Mouse (Mus musculus): Measurements from ENCODE around the gene Rbpj. TPM values are rescaled to one million over a fixed set of nuclear protein-coding genes. Genes with fewer than 3 reads are reported as not detected.

Gene Rbpj
- total and polyA plus RNA-seq, 2 experiments = 4.2 to 9.6 TPM

DNA sequence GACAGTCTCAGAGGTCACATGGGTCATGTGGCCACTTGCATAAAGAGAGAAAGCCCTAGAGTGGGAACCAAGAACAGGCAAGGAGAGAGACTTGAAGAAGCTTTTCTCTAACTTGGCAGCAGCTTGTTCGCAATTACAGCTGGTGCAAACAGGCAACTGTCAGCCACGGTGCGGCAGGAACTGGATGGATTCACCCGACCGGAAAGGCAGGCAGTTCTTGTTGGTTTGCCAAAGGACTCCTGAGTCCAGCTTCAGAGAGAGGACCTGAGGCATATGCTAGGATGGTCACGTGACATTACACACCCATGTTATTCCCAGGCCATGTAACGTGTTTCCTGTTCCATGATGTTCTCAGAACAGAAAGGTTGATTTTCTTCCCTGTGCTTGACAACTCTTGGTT lies 222.4 kb downstream of the Rbpj start:
- no peak for DNase-seq (ENCODE audit: extremely low read depth, low read depth, low spot score)
- Histone ChIP-seq H3K4me3 (ENCODE audit: insufficient read depth, low read depth, low read length) (no peak overlapping the region), H3K27ac (replicated peaks; ENCODE audit: insufficient read depth, low read depth, low read length) (no peak overlapping the region), H3K79me2 (ENCODE audit: control insufficient read depth, insufficient read depth, low read length) (no peaks in the 10 kb centered on the region), H3K27me3 (ENCODE audit: control insufficient read depth, insufficient read depth, low read length) (no peaks in the 10 kb centered on the region), H3K9ac (ENCODE audit: low read depth, low read length) (no peak overlapping the region), H3K36me3 (ENCODE audit: control insufficient read depth, insufficient read depth, low read length) (no peaks in the 10 kb centered on the region), H3K4me1 (ENCODE audit: control insufficient read depth, insufficient read depth, low read length) (no peaks in the 10 kb centered on the region)
- TF ChIP-seq CTCF (IDR thresholded peaks at IDR 0.05; ENCODE audit: low read depth, low read length) (no peak), POLR2A (IDR thresholded peaks at IDR 0.05; ENCODE audit: extremely low read depth, insufficient read depth, low read length) (no peak)
- WGBS = 86% methylated on average over 7 of the region's 7 CpGs

DNA sequence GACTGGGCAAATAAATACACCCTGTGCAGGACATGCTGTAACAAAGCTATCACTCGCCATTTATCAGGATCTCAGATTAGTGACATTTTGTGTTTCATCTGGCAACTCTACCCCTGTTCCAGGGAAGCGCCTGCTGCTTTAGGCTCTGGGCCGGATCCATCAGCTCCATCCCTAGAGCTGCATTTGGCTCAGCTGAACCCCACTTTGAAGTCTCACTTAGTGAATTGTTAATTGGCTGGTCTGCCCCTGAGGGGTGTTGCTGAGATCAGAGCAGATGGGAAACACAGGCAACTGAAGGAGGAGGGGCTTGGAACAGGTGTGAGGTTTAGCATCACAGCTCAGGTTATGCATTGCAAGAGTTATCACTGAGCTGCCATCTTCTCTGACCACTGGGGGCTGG lies 225.6 kb downstream of the Rbpj start:
- TF ChIP-seq POLR2A (IDR thresholded peaks at IDR 0.05; ENCODE audit: extremely low read depth, insufficient read depth, low read length) = no peak
- TF ChIP-seq CTCF (IDR thresholded peaks at IDR 0.05; ENCODE audit: low read depth, low read length) = no peak
- no peak overlapping the region for H3K27ac ChIP-seq (replicated peaks; ENCODE audit: insufficient read depth, low read depth, low read length)

DNA sequence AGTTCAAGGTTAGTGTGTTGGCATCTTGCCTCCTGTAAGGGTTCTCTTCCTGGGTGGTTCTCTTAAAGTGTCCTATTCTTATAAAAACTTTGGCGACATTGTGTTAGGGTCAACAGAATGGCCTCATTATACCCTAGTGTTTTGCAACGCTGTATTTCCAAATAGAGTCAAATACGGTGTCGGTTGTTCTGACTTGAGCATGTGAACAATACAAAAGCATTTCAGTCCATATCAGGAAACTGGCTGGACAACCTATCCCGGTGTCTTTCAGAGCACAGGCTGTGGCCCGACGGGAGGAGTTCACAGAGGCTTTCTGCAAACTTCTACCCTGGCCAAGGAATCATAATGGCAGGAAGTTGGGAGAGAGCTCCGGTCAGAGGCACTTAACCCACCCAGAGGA lies 226.1 kb downstream of the Rbpj start:
- Histone ChIP-seq H3K27me3 (ENCODE audit: control insufficient read depth, insufficient read depth, low read length) (no peaks in the 10 kb centered on the region), H3K4me1 (ENCODE audit: control insufficient read depth, insufficient read depth, low read length) (no peaks in the 10 kb centered on the region), H3K36me3 (ENCODE audit: control insufficient read depth, insufficient read depth, low read length) (no peaks in the 10 kb centered on the region), H3K79me2 (ENCODE audit: control insufficient read depth, insufficient read depth, low read length) (no peaks in the 10 kb centered on the region), H3K9ac (ENCODE audit: low read depth, low read length) (no peak overlapping the region), H3K4me3 (ENCODE audit: insufficient read depth, low read depth, low read length) (no peak overlapping the region), H3K27ac (replicated peaks; ENCODE audit: insufficient read depth, low read depth, low read length) (no peak overlapping the region)
- no peak for DNase-seq (ENCODE audit: extremely low read depth, low read depth, low spot score)
- WGBS = 73% methylated on average over 8 of the region's 8 CpGs
- no peak for TF ChIP-seq POLR2A (IDR thresholded peaks at IDR 0.05; ENCODE audit: extremely low read depth, insufficient read depth, low read length)
- no peak for TF ChIP-seq CTCF (IDR thresholded peaks at IDR 0.05; ENCODE audit: low read depth, low read length)

More for the DNA sequence above, 225.6 kb downstream of the Rbpj start:
- Histone ChIP-seq H3K4me1 (ENCODE audit: control insufficient read depth, insufficient read depth, low read length) (no peaks in the 10 kb centered on the region), H3K79me2 (ENCODE audit: control insufficient read depth, insufficient read depth, low read length) (no peaks in the 10 kb centered on the region), H3K9ac (ENCODE audit: low read depth, low read length) (no peak overlapping the region), H3K4me3 (ENCODE audit: insufficient read depth, low read depth, low read length) (no peak overlapping the region), H3K36me3 (ENCODE audit: control insufficient read depth, insufficient read depth, low read length) (no peaks in the 10 kb centered on the region), H3K27me3 (ENCODE audit: control insufficient read depth, insufficient read depth, low read length) (no peaks in the 10 kb centered on the region)
- 78% methylated on average over 3 of the region's 3 CpGs for WGBS
- DNase-seq (ENCODE audit: extremely low read depth, low read depth, low spot score) = no peak

DNA sequence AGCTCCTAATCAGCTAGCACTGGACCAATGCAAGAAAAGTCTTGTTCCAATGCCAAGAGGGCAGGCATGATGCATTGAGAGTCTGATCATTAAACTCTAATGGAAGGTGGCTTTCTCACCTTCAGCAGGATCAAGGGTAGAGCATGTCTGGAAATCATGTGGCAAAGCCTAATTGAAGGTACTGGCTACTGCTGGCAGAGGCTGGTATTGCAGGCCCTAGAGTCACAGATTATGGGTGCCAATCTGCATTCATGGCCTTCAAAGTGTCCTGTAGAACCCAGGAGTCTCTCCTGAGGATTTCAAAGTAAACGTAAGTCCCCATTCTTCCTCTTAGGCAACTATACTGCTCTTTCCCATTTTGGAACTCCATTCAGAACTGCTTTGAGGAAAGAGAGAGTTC lies 226.7 kb downstream of the Rbpj start:
- Histone ChIP-seq H3K4me3 (ENCODE audit: insufficient read depth, low read depth, low read length) (no peak overlapping the region), H3K36me3 (ENCODE audit: control insufficient read depth, insufficient read depth, low read length) (no peaks in the 10 kb centered on the region), H3K79me2 (ENCODE audit: control insufficient read depth, insufficient read depth, low read length) (no peaks in the 10 kb centered on the region), H3K4me1 (ENCODE audit: control insufficient read depth, insufficient read depth, low read length) (no peaks in the 10 kb centered on the region), H3K27me3 (ENCODE audit: control insufficient read depth, insufficient read depth, low read length) (no peaks in the 10 kb centered on the region), H3K27ac (replicated peaks; ENCODE audit: insufficient read depth, low read depth, low read length) (no peak overlapping the region), H3K9ac (ENCODE audit: low read depth, low read length) (no peak overlapping the region)
- no peak for DNase-seq (ENCODE audit: extremely low read depth, low read depth, low spot score)
- TF ChIP-seq CTCF (IDR thresholded peaks at IDR 0.05; ENCODE audit: low read depth, low read length) = no peak
- no peak for TF ChIP-seq POLR2A (IDR thresholded peaks at IDR 0.05; ENCODE audit: extremely low read depth, insufficient read depth, low read length)
- WGBS = 95% methylated on average over 1 of the region's 1 CpGs

DNA sequence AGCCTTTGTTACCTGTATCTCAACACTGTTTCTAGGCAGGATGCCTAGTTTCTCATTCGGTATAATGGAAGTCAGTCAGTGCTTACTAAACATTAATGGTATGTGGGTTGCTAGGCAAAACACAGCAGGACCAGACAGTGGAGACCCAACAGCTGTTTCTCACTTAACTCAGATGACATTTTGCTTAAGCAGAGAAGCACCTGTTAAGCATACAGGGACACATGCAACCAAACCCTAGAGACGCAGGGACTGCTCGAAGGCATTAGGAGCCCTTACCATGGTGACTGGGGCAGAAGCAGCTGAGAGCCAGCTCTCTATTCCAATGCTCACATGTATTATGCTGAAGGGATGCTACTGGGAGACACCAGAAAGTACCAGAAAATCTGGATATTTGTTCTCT lies 230.7 kb downstream of the Rbpj start:
- Histone ChIP-seq H3K27me3 (ENCODE audit: control insufficient read depth, insufficient read depth, low read length) (no peaks in the 10 kb centered on the region), H3K4me3 (ENCODE audit: insufficient read depth, low read depth, low read length) (no peak overlapping the region), H3K4me1 (ENCODE audit: control insufficient read depth, insufficient read depth, low read length) (no peaks in the 10 kb centered on the region), H3K27ac (replicated peaks; ENCODE audit: insufficient read depth, low read depth, low read length) (no peak overlapping the region), H3K36me3 (ENCODE audit: control insufficient read depth, insufficient read depth, low read length) (no peaks in the 10 kb centered on the region), H3K9ac (ENCODE audit: low read depth, low read length) (no peak overlapping the region), H3K79me2 (ENCODE audit: control insufficient read depth, insufficient read depth, low read length) (no peaks in the 10 kb centered on the region)
- no peak for TF ChIP-seq CTCF (IDR thresholded peaks at IDR 0.05; ENCODE audit: low read depth, low read length)
- no peak for TF ChIP-seq POLR2A (IDR thresholded peaks at IDR 0.05; ENCODE audit: extremely low read depth, insufficient read depth, low read length)
- no peak for DNase-seq (ENCODE audit: extremely low read depth, low read depth, low spot score)
- 85% methylated on average over 3 of the region's 3 CpGs for WGBS

DNA sequence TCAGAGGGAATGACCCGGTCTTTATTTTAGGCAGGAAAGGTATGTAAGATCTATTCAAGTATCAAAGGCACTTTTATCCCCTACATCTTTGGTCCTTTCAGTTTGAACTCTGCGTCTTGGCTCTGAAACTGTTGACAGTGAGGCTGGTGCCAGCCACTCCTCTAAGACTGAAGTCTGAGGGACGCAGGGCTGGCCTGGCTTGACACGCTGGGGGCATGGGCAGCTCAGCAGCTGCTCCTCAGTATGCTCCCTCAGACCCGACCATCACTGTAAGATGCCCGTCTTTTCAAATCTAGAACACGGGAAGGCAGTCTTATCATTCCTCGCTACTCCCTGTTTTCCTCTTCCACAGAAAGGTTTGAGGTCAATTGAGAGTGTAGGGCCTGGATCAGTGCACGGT lies 231.8 kb downstream of the Rbpj start:
- H3K79me2 ChIP-seq (ENCODE audit: control insufficient read depth, insufficient read depth, low read length) = no peaks in the 10 kb centered on the region
- H3K27me3 ChIP-seq (ENCODE audit: control insufficient read depth, insufficient read depth, low read length) = no peaks in the 10 kb centered on the region
- H3K4me3 ChIP-seq (ENCODE audit: insufficient read depth, low read depth, low read length) = no peak overlapping the region
- 75% methylated on average over 9 of the region's 9 CpGs for WGBS
- no peak overlapping the region for H3K27ac ChIP-seq (replicated peaks; ENCODE audit: insufficient read depth, low read depth, low read length)
- no peak overlapping the region for H3K9ac ChIP-seq (ENCODE audit: low read depth, low read length)
- H3K4me1 ChIP-seq (ENCODE audit: control insufficient read depth, insufficient read depth, low read length) = no peaks in the 10 kb centered on the region
- H3K36me3 ChIP-seq (ENCODE audit: control insufficient read depth, insufficient read depth, low read length) = no peaks in the 10 kb centered on the region
- DNase-seq (ENCODE audit: extremely low read depth, low read depth, low spot score) = no peak
- TF ChIP-seq CTCF (IDR thresholded peaks at IDR 0.05; ENCODE audit: low read depth, low read length) = no peak
- TF ChIP-seq POLR2A (IDR thresholded peaks at IDR 0.05; ENCODE audit: extremely low read depth, insufficient read depth, low read length) = no peak

All from liver, adult 2 months (tissue).